Mouse (Mus musculus) frontal cortex, adult (tissue): ENCODE results near the gene Ggt5.

ENCODE experiments used
- ATAC-seq: cut with Nextera tagmentation; 2 replicates; pipeline ENCODE4 v1.9.2; 2017; ENCODE audit warnings: mild to moderate bottlenecking, moderate library complexity, mixed read lengths; ENCODE audit not compliant: low TSS enrichment

Ggt5 gene

GRCm38 (mm10) chr10:75568441-75568840 is 20.7 kb upstream of the Ggt5 start:
- no peak for ATAC-seq

GRCm38 (mm10) chr10:75568851-75569250 is 20.3 kb upstream of the Ggt5 start:
- ATAC-seq = no peak

GRCm38 (mm10) chr10:75570981-75571657 is 18.0 kb upstream of the Ggt5 start:
- no peak for ATAC-seq

GRCm38 (mm10) chr10:75571937-75572336 is 17.2 kb upstream of the Ggt5 start:
- no peak for ATAC-seq

GRCm38 (mm10) chr10:75573181-75573580 is 16.0 kb upstream of the Ggt5 start:
- no peak for ATAC-seq

- ATAC-seq = no peak
These were observed 15.2 kb upstream of the Ggt5 start for GRCm38 (mm10) chr10:75573965-75574364.

GRCm38 (mm10) chr10:75579129-75579528 is 10.0 kb upstream of the Ggt5 start:
- ATAC-seq = no peak

- peak; percentile 95 for ATAC-seq
These were observed 3.1 kb upstream of the Ggt5 start for GRCm38 (mm10) chr10:75585876-75586552.

- no peak for ATAC-seq
These were observed 2.6 kb upstream of the Ggt5 start for GRCm38 (mm10) chr10:75586553-75586879.

GRCm38 (mm10) chr10:75587781-75588180 is 1.4 kb upstream of the Ggt5 start:
- ATAC-seq = no peak

- ATAC-seq = no peak
These were observed 804 bp upstream of the Ggt5 start for GRCm38 (mm10) chr10:75588336-75588735.

- no peak for ATAC-seq
These were observed 511 bp downstream of the Ggt5 start for GRCm38 (mm10) chr10:75589651-75590050.

- no peak for ATAC-seq
These were observed 2.2 kb downstream of the Ggt5 start for GRCm38 (mm10) chr10:75591211-75591894.

GRCm38 (mm10) chr10:75592585-75592984 is 3.4 kb downstream of the Ggt5 start:
- ATAC-seq = no peak

- ATAC-seq = no peak
These were observed 6.8 kb downstream of the Ggt5 start for GRCm38 (mm10) chr10:75595981-75596380.

GRCm38 (mm10) chr10:75600189-75600730 is 11.1 kb downstream of the Ggt5 start:
- ATAC-seq = no peak

GRCm38 (mm10) chr10:75605162-75605846 is 16.2 kb downstream of the Ggt5 start:
- ATAC-seq = no peak

- ATAC-seq = no peak
These were observed 18.1 kb downstream of the Ggt5 start for GRCm38 (mm10) chr10:75607253-75607652.

- no peak for ATAC-seq
These were observed 19.8 kb downstream of the Ggt5 start for GRCm38 (mm10) chr10:75608975-75609374.

GRCm38 (mm10) chr10:75610486-75610885 is 21.3 kb downstream of the Ggt5 start:
- ATAC-seq = no peak

- ATAC-seq = no peak
These were observed 26.9 kb downstream of the Ggt5 start for GRCm38 (mm10) chr10:75616044-75616443.

- ATAC-seq = no peak
These were observed 31.7 kb downstream of the Ggt5 start for GRCm38 (mm10) chr10:75620818-75621217.
